Mouse (Mus musculus): Measurements from ENCODE around the gene Hoxd13.
A peak's percentile ranks its signal among the peaks of the same experiment; 100 is the strongest.

Hoxd13 gene

GRCm38 (mm10) chr2:74681594-74682531 is 13.8 kb downstream of the Hoxd13 start:
- DNase-seq, result no peak

DNA sequence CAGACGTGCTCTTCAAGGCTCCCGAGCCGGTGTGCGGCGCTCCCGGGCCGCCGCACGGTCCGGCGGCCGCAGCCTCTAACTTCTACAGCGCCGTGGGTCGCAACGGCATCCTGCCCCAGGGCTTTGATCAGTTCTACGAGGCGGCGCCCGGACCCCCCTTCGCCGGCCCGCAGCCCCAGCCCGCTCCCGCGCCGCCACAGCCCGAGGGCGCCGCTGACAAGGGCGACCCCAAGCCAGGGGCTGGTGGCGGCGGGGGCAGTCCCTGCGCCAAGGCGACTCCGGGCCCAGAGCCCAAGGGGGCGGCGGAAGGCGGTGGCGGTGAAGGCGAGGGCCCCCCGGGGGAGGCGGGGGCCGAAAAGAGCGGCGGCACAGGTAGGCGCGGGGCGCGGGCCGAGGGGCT is 14.7 kb downstream of the Hoxd13 start:
- no peak for DNase-seq

- DNase-seq, result no peak
Measured at GRCm38 (mm10) chr2:74683471-74683951, 15.4 kb downstream of the Hoxd13 start.

- DNase-seq, result no peak
Measured at GRCm38 (mm10) chr2:74684106-74684505, 16.0 kb downstream of the Hoxd13 start.

DNA sequence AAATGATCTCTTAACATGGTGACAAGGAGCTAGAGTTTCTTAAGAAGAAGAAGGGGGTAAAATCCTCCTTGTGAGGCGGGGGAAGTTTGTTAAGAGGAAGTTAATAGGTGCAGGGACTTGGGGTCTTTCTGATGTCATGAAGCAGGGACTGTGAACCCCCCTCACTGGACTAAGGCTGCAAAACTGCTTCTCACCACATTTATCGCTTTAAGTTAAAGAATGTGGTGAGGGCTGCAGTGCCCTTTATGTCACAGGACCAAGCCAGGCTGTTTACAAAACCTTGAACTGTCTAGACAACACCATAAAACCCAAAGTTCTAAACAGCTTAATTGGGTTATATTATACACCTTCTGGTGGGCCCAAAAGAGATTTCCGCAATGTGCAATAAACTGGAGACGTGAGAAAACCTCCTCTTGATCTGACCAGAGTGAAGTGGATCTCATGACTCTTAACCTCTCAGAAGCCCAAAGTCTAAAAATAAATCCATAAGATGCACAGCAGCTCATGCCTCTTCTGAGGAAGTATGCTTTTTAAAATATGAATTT is 17.0 kb downstream of the Hoxd13 start:
- DNase-seq, result no peak

GRCm38 (mm10) chr2:74686301-74686987 is 18.3 kb downstream of the Hoxd13 start:
- DNase-seq, result peak; percentile 91

GRCm38 (mm10) chr2:74686988-74687697 is 19.0 kb downstream of the Hoxd13 start:
- DNase-seq, result no peak

- DNase-seq, result no peak
Measured at GRCm38 (mm10) chr2:74687698-74688555, 19.8 kb downstream of the Hoxd13 start.

GRCm38 (mm10) chr2:74688795-74689573 is 20.9 kb downstream of the Hoxd13 start:
- DNase-seq, result no peak

- no peak for DNase-seq
Measured at GRCm38 (mm10) chr2:74689574-74690337, 21.6 kb downstream of the Hoxd13 start.

DNA sequence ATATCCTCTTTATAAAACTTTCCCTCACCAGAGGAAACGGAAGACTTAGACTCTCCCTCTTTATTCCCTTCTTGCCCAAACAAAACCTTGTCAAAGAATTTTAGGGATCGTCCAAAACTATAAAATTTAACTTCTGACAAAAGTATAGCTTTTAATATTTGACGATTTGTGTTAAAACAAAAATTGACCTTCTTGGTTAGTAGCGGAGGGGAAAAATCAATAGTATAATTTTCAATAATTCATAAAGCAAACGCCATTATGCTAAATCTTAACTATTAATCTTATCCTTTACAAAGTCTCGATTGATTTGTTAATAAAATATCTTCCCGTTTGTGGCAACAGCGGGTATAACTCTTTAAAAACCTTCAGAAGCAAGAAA is 22.2 kb downstream of the Hoxd13 start:
- DNase-seq, result no peak

- DNase-seq, result peak; percentile 91
Measured at GRCm38 (mm10) chr2:74691022-74691951, 23.2 kb downstream of the Hoxd13 start, which contains the start of gene Hoxd10. TSS of gene Hoxd10 (plus strand) at chr2:74691924.

DNA sequence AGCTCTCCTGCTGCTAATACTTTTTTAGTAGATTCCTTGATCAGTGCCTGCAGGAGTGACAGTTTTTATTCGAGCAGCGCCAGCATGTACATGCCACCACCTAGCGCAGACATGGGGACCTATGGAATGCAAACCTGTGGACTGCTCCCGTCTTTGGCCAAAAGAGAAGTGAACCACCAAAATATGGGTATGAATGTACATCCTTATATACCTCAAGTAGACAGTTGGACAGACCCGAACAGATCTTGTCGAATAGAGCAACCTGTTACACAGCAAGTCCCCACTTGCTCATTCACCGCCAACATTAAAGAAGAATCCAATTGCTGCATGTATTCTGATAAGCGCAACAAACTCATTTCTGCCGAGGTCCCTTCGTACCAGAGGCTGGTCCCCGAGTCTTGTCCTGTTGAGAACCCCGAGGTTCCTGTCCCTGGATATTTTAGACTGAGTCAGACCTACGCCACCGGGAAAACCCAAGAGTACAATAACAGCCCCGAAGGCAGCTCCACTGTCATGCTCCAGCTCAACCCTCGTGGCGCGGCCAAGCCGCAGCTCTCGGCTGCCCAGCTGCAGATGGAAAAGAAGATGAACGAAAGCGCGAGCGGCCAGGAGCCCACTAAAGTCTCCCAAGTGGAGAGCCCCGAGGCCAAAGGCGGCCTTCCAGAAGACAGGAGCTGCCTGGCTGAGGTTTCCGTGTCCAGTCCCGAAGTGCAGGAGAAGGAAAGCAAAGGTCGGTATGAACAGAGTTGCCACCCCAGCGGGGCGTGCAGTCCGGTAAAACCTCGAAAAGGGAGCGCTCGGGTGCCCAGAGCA is 24.1 kb downstream of the Hoxd13 start:
- DNase-seq, result no peak

DNA sequence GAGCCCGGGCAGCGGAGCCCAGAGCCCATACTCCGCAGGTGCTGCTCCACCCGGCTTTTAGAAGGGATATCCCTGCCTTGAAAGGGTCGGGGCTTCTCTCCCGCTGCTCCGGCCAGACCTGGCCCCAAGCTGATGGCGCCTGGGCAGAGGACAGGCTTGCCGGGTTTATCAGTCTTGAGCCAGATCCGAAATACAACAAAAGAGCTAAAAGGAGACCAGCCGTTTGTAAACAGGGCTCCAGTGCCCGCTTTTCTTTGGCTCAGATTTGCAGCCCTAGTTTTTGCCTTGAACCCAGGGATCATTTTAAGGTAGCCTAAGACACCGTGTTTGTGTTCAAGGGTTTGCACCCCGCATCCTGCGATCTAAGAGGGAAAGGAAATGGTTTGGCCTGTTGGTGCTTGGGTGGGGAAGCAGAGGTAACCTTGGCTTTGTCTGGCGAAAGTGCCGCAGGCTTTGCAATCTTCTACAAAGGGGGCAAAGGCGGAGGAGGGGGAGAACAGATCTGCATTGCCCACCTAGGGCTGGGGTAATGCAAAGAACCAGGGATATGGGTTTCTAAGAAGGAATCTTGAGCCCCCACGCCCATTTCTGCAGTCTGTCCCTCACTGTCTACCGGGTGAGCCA is 24.8 kb downstream of the Hoxd13 start:
- no peak for DNase-seq

- DNase-seq, result no peak
Measured at GRCm38 (mm10) chr2:74693432-74693827, 25.3 kb downstream of the Hoxd13 start.

DNA sequence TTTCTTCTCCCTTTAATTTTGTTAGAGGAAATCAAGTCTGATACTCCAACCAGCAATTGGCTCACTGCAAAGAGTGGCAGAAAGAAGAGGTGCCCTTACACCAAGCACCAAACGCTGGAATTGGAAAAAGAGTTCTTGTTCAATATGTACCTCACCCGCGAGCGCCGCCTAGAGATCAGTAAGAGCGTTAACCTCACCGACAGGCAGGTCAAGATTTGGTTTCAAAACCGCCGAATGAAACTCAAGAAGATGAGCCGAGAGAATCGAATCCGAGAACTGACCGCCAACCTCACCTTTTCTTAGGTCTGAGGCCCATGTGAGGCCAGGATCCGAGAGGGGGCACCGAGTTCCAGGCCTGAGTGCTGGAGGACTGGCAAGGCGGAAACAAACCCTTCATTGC is 26.0 kb downstream of the Hoxd13 start:
- peak; percentile 77 for DNase-seq

GRCm38 (mm10) chr2:74695383-74695782 is 27.3 kb downstream of the Hoxd13 start:
- DNase-seq, result no peak

Data from kidney, adult 9 months (tissue).